Mouse (Mus musculus) erythroid progenitor cell, adult 5-6 weeks (primary cell): Measurements from ENCODE around the gene 9230104L09Rik. TPM values are rescaled to one million over a fixed set of nuclear protein-coding genes. Genes with fewer than 3 reads are reported as not detected.

Experiments
- ATAC-seq: replicated peaks from 2 replicates; pipeline ENCODE4 v1.8.0; 2016; ENCODE audit warnings: moderate number of reproducible peaks, mild to moderate bottlenecking, moderate TSS enrichment, inconsistent platforms; ENCODE audit not compliant: poor library complexity, low FRiP score, severe bottlenecking
- total RNA-seq, 2 experiments: library from RNA; stranded (forward) in 1 of 2; stranded (reverse) in 1 of 2; fragments of 150-400 nt in 1 of 2; fragments of 186-747, 209-891 nt in 1 of 2; gene quantifications; 2 replicates each; pipeline versions ENCODE4 v1.2.3 to v1.2.4; 2015 to 2017; ENCODE audit warnings: low replicate concordance in 2 of 2

The 9230104L09Rik gene
- total RNA-seq, 2 experiments from 2014 or later, result not detected

- ATAC-seq, result no peak
Measured at GRCm38 (mm10) chr2:148857506-148857905, 7.3 kb downstream of the 9230104L09Rik start.

GRCm38 (mm10) chr2:148856630-148857400 lies 8.0 kb downstream of the 9230104L09Rik start:
- no peak for ATAC-seq

DNA sequence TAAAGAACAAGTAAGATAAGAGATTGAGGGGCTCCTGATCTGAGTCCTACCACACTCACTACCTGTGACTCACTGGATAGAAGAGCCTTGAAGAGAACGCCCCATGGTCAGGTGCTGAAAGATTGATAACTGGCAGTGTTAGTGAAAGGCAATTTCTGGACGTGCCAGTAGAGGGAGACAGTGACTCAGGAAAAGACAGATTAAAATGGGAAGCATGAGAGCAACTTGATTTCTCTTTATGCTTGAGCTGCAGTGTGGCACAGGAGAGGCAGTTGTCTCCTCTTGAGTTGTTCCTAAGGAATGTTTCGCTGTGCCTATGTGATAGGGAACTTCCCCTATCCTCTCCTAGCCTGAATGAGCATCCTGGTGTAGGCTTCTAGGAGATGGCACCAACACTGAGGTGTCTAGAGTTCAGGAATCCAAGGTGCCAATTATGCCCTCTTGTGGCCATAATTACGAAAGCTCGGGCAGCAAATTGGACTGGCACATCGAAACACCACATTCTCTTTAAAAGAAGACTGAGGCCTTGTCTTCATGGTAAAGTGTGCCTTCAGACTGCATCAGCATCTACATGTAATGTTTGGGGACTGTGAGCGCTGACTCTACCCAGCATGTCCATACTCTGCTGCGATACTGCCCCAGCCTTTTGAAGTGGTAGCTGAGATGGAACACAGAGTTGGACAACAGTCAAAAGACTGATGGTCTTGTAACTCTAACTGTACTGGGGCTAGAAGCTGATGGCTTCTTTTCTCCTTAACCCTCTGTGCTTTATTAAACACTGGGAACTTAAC lies 13.5 kb downstream of the 9230104L09Rik start:
- peak; percentile 57 for ATAC-seq

DNA sequence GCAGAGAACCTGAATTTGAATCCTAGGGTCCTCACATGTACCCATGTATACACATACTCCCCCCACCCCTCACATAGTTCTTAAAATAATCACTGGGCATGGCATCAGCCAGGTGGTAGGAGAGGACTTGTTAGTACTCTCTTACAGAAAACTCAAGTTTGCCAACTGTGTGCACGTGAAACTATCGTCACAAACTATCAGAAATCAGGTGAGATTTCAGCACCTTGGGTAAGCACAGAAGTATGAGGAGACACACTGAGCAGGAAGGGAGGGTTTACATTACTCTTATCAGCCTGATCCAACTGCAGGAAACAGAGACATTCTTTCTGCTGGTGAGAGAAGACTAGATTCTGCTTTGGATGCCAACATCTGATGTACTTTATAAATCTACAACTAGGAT lies 25.6 kb downstream of the 9230104L09Rik start:
- ATAC-seq, result no peak

DNA sequence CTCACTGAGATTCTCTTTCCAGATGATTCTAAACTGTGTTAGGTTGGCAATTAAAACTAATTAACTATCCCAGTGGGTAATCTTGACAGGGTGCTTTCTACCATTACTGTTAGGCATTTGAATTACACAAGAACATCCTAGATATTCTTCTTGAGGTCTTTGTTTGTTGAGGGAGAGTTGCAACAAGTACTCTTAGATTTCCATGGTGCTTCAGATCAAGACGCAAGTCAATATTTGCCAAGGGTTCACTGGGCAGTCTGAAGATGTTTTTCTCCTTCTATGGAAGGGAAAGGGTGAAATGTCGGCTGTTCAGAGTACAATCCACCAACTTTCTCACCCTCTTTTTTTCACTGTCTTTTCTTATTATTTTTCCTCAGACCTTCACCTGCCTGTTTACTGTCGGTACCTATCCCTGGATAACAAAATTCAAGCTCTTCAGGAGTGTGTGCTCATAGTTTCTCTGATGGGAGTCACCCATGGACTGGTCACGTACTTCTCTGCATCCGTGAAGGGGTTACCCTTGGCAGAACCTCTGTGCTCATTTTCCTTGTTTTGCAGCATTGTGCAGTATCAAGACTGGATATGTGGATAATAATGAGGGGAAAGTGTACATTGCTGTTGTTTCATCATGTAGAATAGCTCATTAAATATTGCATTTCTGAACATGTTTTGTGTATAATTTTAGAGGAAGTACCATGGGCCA lies 26.6 kb downstream of the 9230104L09Rik start:
- ATAC-seq, result no peak

DNA sequence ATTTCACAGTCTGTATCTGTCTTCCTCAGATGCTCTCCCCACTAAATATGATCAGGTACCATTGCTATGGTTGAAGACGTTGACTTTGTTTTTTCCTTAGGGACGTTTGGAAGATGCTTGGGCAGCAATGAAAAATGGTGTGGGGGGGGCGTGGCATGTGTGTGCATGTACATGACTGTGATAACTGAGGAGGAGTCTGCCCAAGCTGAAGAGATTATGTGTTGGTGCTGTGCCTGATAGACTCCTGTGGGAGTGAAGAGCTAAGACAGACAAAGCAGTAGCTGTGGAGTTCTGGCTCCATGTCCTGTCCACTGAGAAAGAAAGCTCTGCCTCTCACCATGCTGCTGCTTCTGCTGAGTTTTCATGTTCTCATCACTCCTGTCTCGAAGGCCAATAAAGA lies 29.9 kb downstream of the 9230104L09Rik start, which contains the start of gene Cst9:
TSS of gene Cst9 (plus strand) at position 236 of the 400 bp plus-strand sequence.
- no peak for ATAC-seq

DNA sequence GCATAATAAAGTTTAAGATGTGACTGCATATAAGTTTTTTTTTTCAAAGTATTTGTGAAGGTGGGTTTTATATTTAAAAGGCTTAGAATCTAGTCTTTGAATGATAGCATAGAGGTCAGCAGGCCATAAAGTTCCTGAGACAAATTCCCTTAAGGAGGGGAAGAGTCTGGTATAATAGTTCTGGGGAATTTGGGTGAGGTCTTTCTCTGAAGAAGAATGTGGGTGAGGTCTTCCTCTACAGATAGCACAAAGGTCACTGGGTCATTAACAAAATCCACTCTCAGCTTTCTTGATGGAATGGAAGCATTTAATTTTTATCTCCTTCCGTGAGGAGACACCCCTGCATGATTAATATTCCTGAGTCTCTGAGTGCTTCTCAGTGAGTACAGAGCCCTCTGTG lies 38.9 kb downstream of the 9230104L09Rik start:
- ATAC-seq, result no peak

- no peak for ATAC-seq
Measured at GRCm38 (mm10) chr2:148819909-148820308, 44.9 kb downstream of the 9230104L09Rik start, which contains the start of gene Cst13. Gene Cst13 (plus strand): TSS chr2:148820081.

- no peak for ATAC-seq
Measured at GRCm38 (mm10) chr2:148806696-148807095, 58.1 kb downstream of the 9230104L09Rik start.

DNA sequence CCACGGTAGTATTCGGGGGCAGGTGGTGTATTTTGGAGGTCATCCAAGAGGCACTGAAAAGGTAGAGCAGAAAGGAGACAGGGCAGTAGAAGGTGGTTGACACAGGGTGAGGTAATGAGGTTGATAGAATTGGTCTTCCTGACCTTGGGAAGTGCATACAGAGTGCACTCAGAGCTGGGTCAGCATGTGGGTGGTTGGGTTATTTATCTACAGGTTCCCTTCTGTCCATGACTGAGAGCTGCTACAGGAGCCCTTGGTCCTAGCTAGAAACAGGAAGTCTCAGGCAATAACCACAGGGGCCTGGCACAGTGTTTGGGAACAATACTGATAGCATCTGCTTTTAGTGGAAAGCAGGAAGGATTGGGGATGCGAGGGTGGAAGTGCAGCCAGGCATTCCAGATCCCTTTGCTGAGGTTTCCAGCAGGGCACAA lies 63.3 kb downstream of the 9230104L09Rik start:
- no peak for ATAC-seq

DNA sequence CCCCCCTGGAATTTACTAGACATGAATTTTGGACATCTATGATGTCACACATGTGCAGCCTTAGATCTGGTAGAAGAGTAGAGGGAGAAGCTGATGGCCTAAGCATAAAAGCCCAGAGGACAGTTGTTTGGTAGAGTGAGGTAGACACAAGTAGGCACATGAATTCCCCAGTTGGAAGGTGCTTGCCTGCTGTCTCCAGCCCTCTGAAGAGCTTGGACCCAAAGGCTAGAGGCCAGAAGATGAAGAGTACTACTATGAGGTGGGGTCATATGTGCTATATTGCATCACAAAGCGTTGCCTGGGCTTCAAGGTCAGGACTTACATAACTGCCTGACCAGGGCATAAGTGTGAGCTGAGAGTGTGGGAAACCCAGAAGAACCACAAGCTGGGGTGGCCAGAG lies 66.4 kb downstream of the 9230104L09Rik start, which contains the start of gene Cst8:
TSS of gene Cst8 (plus strand) at position 301 of the 400 bp plus-strand sequence.
- no peak for ATAC-seq

Other genes starting within 250 kb of the 9230104L09Rik start
- 55.9 and 62.0 TPM in 2 replicates for gene Nxt1, start 192.4 kb downstream of the 9230104L09Rik start, total RNA-seq (2015; ENCODE audit: low replicate concordance)
- 21.4 and 37.2 TPM in 2 replicates for gene Nxt1, start 192.4 kb downstream of the 9230104L09Rik start, total RNA-seq (2017; ENCODE audit: low replicate concordance)
- 3.6 and 9.6 TPM in 2 replicates for gene Gzf1, start 184.0 kb downstream of the 9230104L09Rik start, total RNA-seq (2015; ENCODE audit: low replicate concordance)
- gene Gzf1, start 184.0 kb downstream of the 9230104L09Rik start, total RNA-seq (2017; ENCODE audit: low replicate concordance), result 7.1 and 11.0 TPM in 2 replicates
- 0.72 TPM in 1 of 2 replicates, not detected in the other for gene Napb, start 132.6 kb downstream of the 9230104L09Rik start, total RNA-seq (2015; ENCODE audit: low replicate concordance)
- gene Napb, start 132.6 kb downstream of the 9230104L09Rik start, total RNA-seq (2017; ENCODE audit: low replicate concordance), result not detected in 2 replicates
- gene Cstl1, start 114.7 kb downstream of the 9230104L09Rik start, total RNA-seq (2015; ENCODE audit: low replicate concordance), result not detected in 2 replicates
- gene Cstl1, start 114.7 kb downstream of the 9230104L09Rik start, total RNA-seq (2017; ENCODE audit: low replicate concordance), result not detected in 2 replicates
- gene Cst11, start 93.5 kb downstream of the 9230104L09Rik start, total RNA-seq (2015; ENCODE audit: low replicate concordance), result not detected in 2 replicates
- gene Cst11, start 93.5 kb downstream of the 9230104L09Rik start, total RNA-seq (2017; ENCODE audit: low replicate concordance), result not detected in 2 replicates
- not detected in 2 replicates for gene 8030411F24Rik, start 83.0 kb downstream of the 9230104L09Rik start, total RNA-seq (2015; ENCODE audit: low replicate concordance)
- not detected in 2 replicates for gene 8030411F24Rik, start 83.0 kb downstream of the 9230104L09Rik start, total RNA-seq (2017; ENCODE audit: low replicate concordance)
- not detected in 2 replicates for gene Cst12, start 75.7 kb downstream of the 9230104L09Rik start, total RNA-seq (2015; ENCODE audit: low replicate concordance)
- not detected in 2 replicates for gene Cst12, start 75.7 kb downstream of the 9230104L09Rik start, total RNA-seq (2017; ENCODE audit: low replicate concordance)
- gene Cst8, start 66.3 kb downstream of the 9230104L09Rik start, total RNA-seq (2015; ENCODE audit: low replicate concordance), result not detected in 2 replicates
- gene Cst8, start 66.3 kb downstream of the 9230104L09Rik start, total RNA-seq (2017; ENCODE audit: low replicate concordance), result not detected in 2 replicates
- gene Cst13, start 45.0 kb downstream of the 9230104L09Rik start, total RNA-seq (2015; ENCODE audit: low replicate concordance), result not detected in 2 replicates
- gene Cst13, start 45.0 kb downstream of the 9230104L09Rik start, total RNA-seq (2017; ENCODE audit: low replicate concordance), result not detected in 2 replicates
- not detected in 2 replicates for gene Cst9, start 29.9 kb downstream of the 9230104L09Rik start, total RNA-seq (2015; ENCODE audit: low replicate concordance)
- not detected in 2 replicates for gene Cst9, start 29.9 kb downstream of the 9230104L09Rik start, total RNA-seq (2017; ENCODE audit: low replicate concordance)
- gene Cst3, start 10.7 kb upstream of the 9230104L09Rik start, total RNA-seq (2015; ENCODE audit: low replicate concordance), result 130 and 133 TPM in 2 replicates
- gene Cst3, start 10.7 kb upstream of the 9230104L09Rik start, total RNA-seq (2017; ENCODE audit: low replicate concordance), result 37.9 and 71.9 TPM in 2 replicates
- not detected in 2 replicates for gene Gm1330, start 138.2 kb upstream of the 9230104L09Rik start, total RNA-seq (2015; ENCODE audit: low replicate concordance)
- gene Gm1330, start 138.2 kb upstream of the 9230104L09Rik start, total RNA-seq (2017; ENCODE audit: low replicate concordance), result not detected in 2 replicates
- gene Gm10750, start 152.2 kb upstream of the 9230104L09Rik start, total RNA-seq (2015; ENCODE audit: low replicate concordance), result not detected in 2 replicates
- gene Gm10750, start 152.2 kb upstream of the 9230104L09Rik start, total RNA-seq (2017; ENCODE audit: low replicate concordance), result not detected in 2 replicates